Mouse (Mus musculus) intestine, embryonic 15.5 days (tissue): Measurements from ENCODE around the gene Dusp2. TPM values are rescaled to one million over a fixed set of nuclear protein-coding genes. Genes with fewer than 3 reads are reported as not detected.

Source experiments
- ATAC-seq: fragments of 200-750 bp; cut with Nextera tagmentation; 2 replicates; pipeline ENCODE4 v1.8.0; 2017; ENCODE audit warnings: moderate TSS enrichment, moderate library complexity
- H3K27ac ChIP-seq: fragments of 300-500 bp; sonication (generic); 2 replicates; pipeline ENCODE4 v1.5.1; 2015; ENCODE audit warnings: mild to moderate bottlenecking, inconsistent platforms
- H3K27me3 ChIP-seq: fragments of 300-500 bp; sonication (generic); replicated peaks from 2 replicates; pipeline ENCODE4 v1.6.1; 2015; ENCODE audit warnings: inconsistent platforms
- H3K36me3 ChIP-seq: fragments of 300-500 bp; sonication (generic); 2 replicates; pipeline ENCODE4 v1.6.1; 2015; ENCODE audit warnings: inconsistent platforms
- H3K4me1 ChIP-seq: fragments of 300-500 bp; sonication (generic); replicated peaks from 2 replicates; pipeline ENCODE4 v1.6.1; 2015; ENCODE audit warnings: inconsistent platforms
- H3K4me2 ChIP-seq: fragments of 300-500 bp; sonication (generic); replicated peaks from 2 replicates; pipeline ENCODE4 v1.6.1; 2015; ENCODE audit warnings: mild to moderate bottlenecking, inconsistent platforms
- H3K4me3 ChIP-seq: fragments of 300-500 bp; sonication (generic); replicated peaks from 2 replicates; pipeline ENCODE4 v1.5.1; 2015; ENCODE audit warnings: inconsistent platforms
- H3K9ac ChIP-seq: fragments of 300-500 bp; sonication (generic); 2 replicates; pipeline ENCODE4 v1.6.1; 2015; ENCODE audit warnings: inconsistent platforms
- H3K9me3 ChIP-seq: fragments of 300-500 bp; sonication (generic); 2 replicates; pipeline ENCODE4 v1.6.1; 2016; ENCODE audit warnings: inconsistent platforms
- WGBS: fragments of 180-500 bp; shearing (Covaris S2); methylation state at CpG from one replicate; pipeline ENCODE4 v1.1.7; 2015; 5-methylcytosine and 5-hydroxymethylcytosine counted together
- polyA plus RNA-seq: library from polyadenylated mRNA; unstranded; fragments of >200 nt; fragmentation: Nextera tagmentation; extraction: Ambion mirVana; gene quantifications from 2 replicates; pipeline ENCODE4 v1.2.1, GENCODE M21; 2015

The Dusp2 gene
- polyA plus RNA-seq, 1 experiment from 2014 or later: 5.2 TPM

- Histone ChIP-seq H3K9me3 (no peaks in the 10 kb centered on the region), H3K36me3 (no peaks in the 10 kb centered on the region), H3K27me3 (0 out of 2 replicates have a peak, but pooled peaks cover 2% of the 10 kb centered on the region), H3K4me1 (no peaks in the 10 kb centered on the region), H3K9ac (no peak overlapping the region), H3K27ac (no peak overlapping the region), H3K4me3 (no peak overlapping the region), H3K4me2 (no peak overlapping the region)
- 68% methylated on average over 12 of the region's 12 CpGs for WGBS
- no peak for ATAC-seq
Observed at GRCm38 (mm10) chr2:127328090-127328851, 7.7 kb upstream of the Dusp2 start.

GRCm38 (mm10) chr2:127332807-127333570, 3.0 kb upstream of the Dusp2 start:
- Histone ChIP-seq H3K27me3 (peaks cover 36% of the 10 kb centered on the region), H3K4me2 (no peak overlapping the region), H3K36me3 (no peaks in the 10 kb centered on the region), H3K4me1 (peaks cover 7% of the 10 kb centered on the region; the same call in 1 of the 2 replicates), H3K4me3 (no peak overlapping the region), H3K27ac (no peak overlapping the region), H3K9ac (no peak overlapping the region), H3K9me3 (no peaks in the 10 kb centered on the region)
- WGBS: 82% methylated on average over 14 of the region's 14 CpGs
- no peak for ATAC-seq

DNA sequence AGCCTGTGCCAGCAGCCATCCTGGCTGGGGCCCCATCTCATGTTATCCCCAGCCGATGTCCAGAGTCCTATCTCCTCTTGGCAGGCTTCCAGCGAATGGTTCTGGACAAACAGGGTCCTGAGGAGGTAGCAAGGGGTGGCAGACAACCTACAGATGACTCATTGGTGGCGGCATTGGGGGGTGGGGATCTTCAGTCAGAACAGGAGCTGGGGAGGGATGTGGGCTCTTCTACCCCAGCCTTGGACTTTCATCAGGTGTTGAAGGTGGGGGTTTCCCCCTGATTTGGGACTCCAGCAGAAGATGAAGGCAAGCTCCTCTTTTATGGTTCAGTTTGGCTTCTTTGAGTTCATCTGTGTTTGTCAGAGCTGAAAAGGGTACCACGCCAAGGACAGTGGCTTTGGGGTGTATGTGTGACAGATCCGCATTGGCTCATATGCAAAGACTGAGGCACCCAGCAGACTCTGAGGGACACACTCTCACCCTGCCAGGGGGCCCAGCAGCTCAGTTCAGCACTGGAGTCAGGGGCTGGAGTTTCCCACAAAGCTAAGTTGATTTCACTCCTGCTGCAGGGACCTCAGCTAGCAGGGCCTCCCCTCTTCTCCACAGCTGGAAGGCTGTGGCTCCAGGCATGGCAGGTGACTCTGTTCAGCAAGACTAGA, 1.9 kb upstream of the Dusp2 start:
- ATAC-seq: no peak
- Histone ChIP-seq H3K9ac (no peak overlapping the region), H3K9me3 (no peaks in the 10 kb centered on the region), H3K4me2 (no peak overlapping the region), H3K36me3 (no peaks in the 10 kb centered on the region), H3K27me3 (peaks cover 36% of the 10 kb centered on the region), H3K4me3 (no peak overlapping the region), H3K27ac (no peak overlapping the region), H3K4me1 (peaks cover 7% of the 10 kb centered on the region; the same call in 1 of the 2 replicates)
- WGBS: 56% methylated on average over 5 of the region's 5 CpGs

GRCm38 (mm10) chr2:127335078-127335541, 849 bp upstream of the Dusp2 start:
- Histone ChIP-seq H3K4me3 (no peak overlapping the region), H3K9ac (no peak overlapping the region), H3K36me3 (no peaks in the 10 kb centered on the region), H3K27ac (no peak overlapping the region), H3K9me3 (no peaks in the 10 kb centered on the region), H3K4me1 (peaks cover 7% of the 10 kb centered on the region; the same call in 1 of the 2 replicates), H3K4me2 (peak overlapping the region; percentile 83; the same call in 1 of the 2 replicates), H3K27me3 (peaks cover 36% of the 10 kb centered on the region)
- WGBS: 53% methylated on average over 11 of the region's 11 CpGs
- ATAC-seq: no peak

DNA sequence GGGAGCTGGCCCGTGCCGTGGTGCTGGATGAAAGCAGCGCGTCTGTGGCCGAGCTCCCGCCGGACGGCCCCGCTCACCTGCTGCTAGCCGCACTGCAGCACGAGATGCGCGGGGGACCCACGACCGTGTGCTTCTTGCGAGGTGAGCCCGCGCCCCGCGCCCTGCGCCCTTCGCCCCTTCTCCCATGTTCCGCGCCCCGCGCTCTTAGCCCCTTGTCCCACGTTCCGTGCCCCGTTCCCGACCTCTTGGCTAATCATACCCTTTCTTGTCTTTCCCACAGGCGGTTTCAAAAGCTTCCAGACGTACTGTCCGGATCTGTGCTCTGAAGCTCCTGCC, 506 bp downstream of the Dusp2 start:
- peak overlapping the region; percentile 51 for H3K9ac ChIP-seq
- no peak overlapping the region for H3K27ac ChIP-seq
- WGBS: 4% methylated on average over 27 of the region's 33 CpGs
- no peaks in the 10 kb centered on the region for H3K9me3 ChIP-seq
- H3K4me1 ChIP-seq: peaks cover 7% of the 10 kb centered on the region; the same call in 1 of the 2 replicates
- ATAC-seq: no peak
- H3K4me3 ChIP-seq: peak overlapping the region; percentile 50
- no peaks in the 10 kb centered on the region for H3K36me3 ChIP-seq
- peaks cover 36% of the 10 kb centered on the region for H3K27me3 ChIP-seq
- peak overlapping the region; percentile 83 for H3K4me2 ChIP-seq

- WGBS: 45% methylated on average over 5 of the region's 5 CpGs
- peak overlapping the region; percentile 51 for H3K9ac ChIP-seq
- H3K4me3 ChIP-seq: peak overlapping the region; percentile 50
- H3K9me3 ChIP-seq: no peaks in the 10 kb centered on the region
- no peaks in the 10 kb centered on the region for H3K36me3 ChIP-seq
- H3K27me3 ChIP-seq: peaks cover 36% of the 10 kb centered on the region
- peak overlapping the region; percentile 83 for H3K4me2 ChIP-seq
- peaks cover 7% of the 10 kb centered on the region; the same call in 1 of the 2 replicates for H3K4me1 ChIP-seq
- H3K27ac ChIP-seq: no peak overlapping the region
- ATAC-seq: no peak
Observed at GRCm38 (mm10) chr2:127336885-127337284, 926 bp downstream of the Dusp2 start.

DNA sequence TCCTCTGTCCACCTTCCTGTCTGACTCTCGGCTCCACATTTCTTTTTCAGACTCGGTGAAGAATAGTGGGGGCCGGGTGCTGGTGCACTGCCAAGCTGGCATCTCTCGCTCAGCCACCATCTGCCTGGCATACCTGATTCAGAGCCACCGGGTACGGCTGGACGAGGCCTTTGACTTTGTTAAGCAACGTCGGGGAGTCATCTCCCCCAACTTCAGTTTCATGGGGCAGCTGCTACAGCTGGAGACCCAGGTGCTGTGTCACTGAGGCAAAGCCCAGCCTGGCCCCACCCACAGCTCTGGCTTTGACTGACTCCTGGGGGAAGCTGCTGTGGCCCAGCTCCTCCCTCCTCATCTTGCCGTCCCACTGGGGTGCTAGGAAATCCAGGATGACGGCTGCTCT, 1.6 kb downstream of the Dusp2 start:
- Histone ChIP-seq H3K4me2 (peak overlapping the region; percentile 83), H3K4me3 (peak overlapping the region; percentile 50; the same call in 1 of the 2 replicates), H3K9ac (no peak overlapping the region), H3K27ac (no peak overlapping the region), H3K36me3 (no peaks in the 10 kb centered on the region), H3K27me3 (peaks cover 33% of the 10 kb centered on the region), H3K9me3 (no peaks in the 10 kb centered on the region), H3K4me1 (peaks cover 7% of the 10 kb centered on the region; the same call in 1 of the 2 replicates)
- ATAC-seq: no peak
- 69% methylated on average over 11 of the region's 11 CpGs for WGBS

GRCm38 (mm10) chr2:127338012-127338411, 2.1 kb downstream of the Dusp2 start:
- WGBS: 62% methylated on average over 7 of the region's 7 CpGs
- H3K36me3 ChIP-seq: no peaks in the 10 kb centered on the region
- H3K9ac ChIP-seq: no peak overlapping the region
- ATAC-seq: no peak
- peaks cover 7% of the 10 kb centered on the region; the same call in 1 of the 2 replicates for H3K4me1 ChIP-seq
- H3K4me2 ChIP-seq: peak overlapping the region; percentile 83; the same call in 1 of the 2 replicates
- H3K27ac ChIP-seq: no peak overlapping the region
- H3K4me3 ChIP-seq: no peak overlapping the region
- H3K9me3 ChIP-seq: no peaks in the 10 kb centered on the region
- H3K27me3 ChIP-seq: peaks cover 33% of the 10 kb centered on the region

GRCm38 (mm10) chr2:127338416-127338815, 2.5 kb downstream of the Dusp2 start, which contains the start of gene Astl:
Gene Astl (plus strand): TSS chr2:127338639.
- H3K4me3 ChIP-seq: peak within 1 kb of the TSS; percentile 50; the same call in 1 of the 2 replicates
- H3K4me2 ChIP-seq: peak within 1 kb of the TSS; percentile 83
- ATAC-seq: no peak

DNA sequence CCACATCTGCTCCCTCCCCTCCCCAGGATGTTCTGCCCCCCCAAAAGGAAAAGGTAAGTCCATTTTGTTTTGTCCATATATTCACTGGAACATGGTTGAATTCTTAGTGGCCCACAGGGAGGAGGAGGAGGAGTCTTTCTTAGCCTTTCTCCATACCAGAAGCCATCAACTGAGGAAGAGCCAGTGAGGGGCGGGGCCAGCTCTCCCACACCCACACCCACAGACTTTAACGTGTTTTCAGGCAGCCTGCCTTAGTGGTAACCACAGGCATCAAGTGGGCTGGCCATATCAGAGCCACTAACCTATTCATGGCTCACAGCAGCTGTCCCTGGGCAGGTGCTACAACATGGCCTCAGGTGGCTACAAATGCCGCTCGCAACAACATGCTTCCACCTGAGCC, 2.9 kb downstream of the Dusp2 start:
- H3K27ac ChIP-seq: no peak overlapping the region
- no peaks in the 10 kb centered on the region for H3K9me3 ChIP-seq
- peaks cover 33% of the 10 kb centered on the region for H3K27me3 ChIP-seq
- H3K9ac ChIP-seq: no peak overlapping the region
- H3K4me3 ChIP-seq: no peak overlapping the region
- H3K4me2 ChIP-seq: no peak overlapping the region
- ATAC-seq: no peak
- H3K36me3 ChIP-seq: no peaks in the 10 kb centered on the region
- WGBS: 65% methylated on average over 4 of the region's 4 CpGs
- H3K4me1 ChIP-seq: peaks cover 7% of the 10 kb centered on the region; the same call in 1 of the 2 replicates

More at GRCm38 (mm10) chr2:127338416-127338815, 2.5 kb downstream of the Dusp2 start, which contains the start of gene Astl:
- WGBS: 87% methylated on average over 4 of the region's 4 CpGs
- Histone ChIP-seq H3K27ac (no peak within 1 kb of the TSS), H3K4me1 (peaks cover 7% of the 10 kb centered on the region; the same call in 1 of the 2 replicates), H3K36me3 (no peaks in the 10 kb centered on the region), H3K9me3 (no peaks in the 10 kb centered on the region), H3K27me3 (peaks cover 33% of the 10 kb centered on the region), H3K9ac (no peak within 1 kb of the TSS)

DNA sequence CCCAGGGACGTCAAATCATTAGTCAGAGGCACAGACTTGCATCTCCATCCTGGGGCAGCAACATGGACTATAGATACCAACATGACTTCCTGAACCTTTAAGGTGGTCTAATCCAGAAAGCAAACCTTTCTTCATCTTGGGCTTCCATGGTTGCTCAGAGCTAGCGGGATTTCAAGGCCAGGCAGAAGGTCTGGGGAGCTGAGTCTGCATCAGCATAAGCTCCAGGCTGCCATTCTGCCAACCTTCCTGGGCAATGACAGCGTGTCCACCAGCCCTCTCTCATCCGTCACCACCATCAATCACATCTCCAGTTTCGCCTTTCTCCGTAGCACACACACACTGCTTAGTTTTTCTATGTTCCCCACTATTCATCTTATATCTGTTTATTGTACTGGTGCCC, 3.3 kb downstream of the Dusp2 start:
- 67% methylated on average over 6 of the region's 6 CpGs for WGBS
- no peaks in the 10 kb centered on the region for H3K9me3 ChIP-seq
- H3K4me3 ChIP-seq: no peak overlapping the region
- H3K9ac ChIP-seq: no peak overlapping the region
- H3K36me3 ChIP-seq: no peaks in the 10 kb centered on the region
- ATAC-seq: no peak
- H3K27ac ChIP-seq: no peak overlapping the region
- H3K27me3 ChIP-seq: peaks cover 31% of the 10 kb centered on the region
- peaks cover 7% of the 10 kb centered on the region; the same call in 1 of the 2 replicates for H3K4me1 ChIP-seq
- H3K4me2 ChIP-seq: no peak overlapping the region

GRCm38 (mm10) chr2:127341159-127341558, 5.2 kb downstream of the Dusp2 start:
- Histone ChIP-seq H3K4me3 (no peak overlapping the region), H3K36me3 (no peaks in the 10 kb centered on the region), H3K4me2 (no peak overlapping the region), H3K4me1 (peaks cover 3% of the 10 kb centered on the region; the same call in 1 of the 2 replicates), H3K9me3 (no peaks in the 10 kb centered on the region), H3K27ac (no peak overlapping the region), H3K27me3 (peaks cover 17% of the 10 kb centered on the region), H3K9ac (no peak overlapping the region)
- no peak for ATAC-seq
- 13% methylated on average over 3 of the region's 3 CpGs for WGBS
